Mouse (Mus musculus) myocyte (in vitro differentiated cells): ENCODE results near the gene Usp28.

Experiments
- POLR2A ChIP-seq: IDR thresholded peaks from one replicate; pipeline ENCODE4 v1.6.1; 2011; ENCODE audit warnings: low read depth, mild to moderate bottlenecking, control low read depth, moderate library complexity; ENCODE audit not compliant: insufficient read length
- USF1 ChIP-seq: IDR thresholded peaks from one replicate; pipeline ENCODE4 v1.6.1; 2011; ENCODE audit warnings: low read depth, mild to moderate bottlenecking, control low read depth, moderate library complexity

DNA sequence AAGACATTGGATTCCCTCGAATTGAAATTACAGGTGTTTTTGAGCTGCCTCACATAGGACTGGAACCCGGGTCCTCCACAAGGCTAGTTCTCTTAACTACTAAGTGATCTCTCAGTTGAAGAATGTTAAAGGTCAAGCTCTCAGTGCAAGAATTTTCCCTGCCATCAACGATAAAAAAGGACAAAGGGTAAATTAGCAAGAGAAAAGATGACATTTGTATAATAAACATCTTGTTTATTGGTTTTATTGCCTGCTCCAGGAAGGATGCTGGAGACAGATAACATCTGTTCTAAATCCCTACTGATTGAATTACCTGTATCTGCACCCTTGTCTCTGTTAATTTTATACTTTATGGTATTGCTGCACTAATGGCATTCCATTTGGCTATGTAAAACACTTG is 68.9 kb downstream of the Usp28 start:
- TF ChIP-seq POLR2A (no peak), USF1 (no peak)
